Mouse (Mus musculus): ENCODE data around the gene Hoxb6.

Hoxb6 gene

GRCm38 (mm10) chr11:96291681-96292564 is at the start of gene Hoxb6:
Hoxb6 (plus strand) TSS chr11:96292476.
- DNase-seq (ENCODE audit: low read depth, low spot score), result peak; percentile 81

DNA sequence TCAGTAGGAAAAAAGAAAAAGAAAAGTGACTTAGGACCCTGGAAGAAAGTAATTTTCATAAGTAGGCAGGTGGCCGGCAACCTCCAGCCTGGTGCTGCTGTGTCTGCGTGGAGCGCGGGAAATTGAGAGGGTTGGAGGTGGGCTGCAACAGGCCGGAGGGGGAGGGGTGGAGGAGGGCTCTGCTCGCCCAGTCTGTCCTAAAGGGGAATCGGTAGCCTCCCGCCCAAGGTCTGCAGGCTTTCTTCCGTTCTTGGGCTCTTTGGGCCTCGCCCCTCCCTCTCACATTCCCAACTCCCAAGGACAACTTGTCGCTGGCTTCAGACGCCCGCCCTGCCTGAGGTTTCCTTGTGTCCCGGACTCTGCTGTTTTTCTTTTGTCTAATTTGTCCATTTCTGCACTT is 41.4 kb upstream of the Hoxb6 start:
- peak; percentile 96 for DNase-seq (ENCODE audit: low read depth, low spot score)

- DNase-seq (ENCODE audit: low read depth, low spot score), result peak; percentile 67
Observed at GRCm38 (mm10) chr11:96251480-96252031, 40.7 kb upstream of the Hoxb6 start.

DNA sequence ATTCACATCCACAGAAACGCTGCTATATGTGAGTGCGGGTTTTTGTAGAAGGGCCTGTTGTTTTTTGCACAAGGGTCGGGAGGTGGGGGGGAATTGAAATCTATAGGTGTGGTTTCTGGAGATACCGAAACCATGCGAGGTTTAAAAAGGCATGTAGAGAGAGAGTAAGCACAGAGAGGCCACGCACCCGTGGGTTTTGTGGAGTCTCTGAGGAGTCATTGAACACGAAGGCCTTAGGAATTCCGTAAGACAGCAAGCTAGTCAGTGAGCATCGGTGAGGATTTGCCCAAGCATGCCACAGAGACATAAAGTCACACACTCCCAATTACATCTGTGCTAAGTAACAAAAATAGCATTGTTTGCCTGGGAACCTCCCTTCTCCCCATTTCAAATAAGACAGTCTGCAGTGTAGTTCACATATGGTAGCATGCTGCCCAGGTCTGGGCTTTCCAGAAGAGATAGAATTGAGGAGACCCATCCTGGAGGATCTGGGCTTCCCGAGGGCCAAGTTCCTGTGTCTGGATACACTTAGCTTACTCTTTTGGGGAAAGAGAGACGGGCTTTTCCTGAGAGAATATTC is 39.6 kb upstream of the Hoxb6 start:
- DNase-seq (ENCODE audit: low read depth, low spot score), result no peak

DNA sequence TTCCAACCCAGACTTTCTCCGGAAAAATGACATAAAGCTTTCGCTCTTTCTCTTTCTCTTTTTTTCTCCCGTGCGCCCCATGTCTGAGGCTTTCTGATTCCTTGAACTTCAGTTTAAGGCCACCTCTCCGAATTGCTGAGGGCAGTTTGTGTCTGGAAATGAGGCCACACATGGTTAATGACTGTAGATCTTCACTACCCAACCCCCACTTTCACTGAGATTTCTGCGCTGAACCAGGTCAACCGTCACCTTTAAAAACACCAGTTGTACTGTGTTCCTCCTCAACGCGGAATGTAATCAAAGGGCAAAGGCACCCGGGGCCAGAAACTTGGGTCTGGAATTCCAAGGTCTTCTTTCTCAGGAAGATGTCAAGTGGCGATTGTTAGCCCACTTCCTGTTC is 38.1 kb upstream of the Hoxb6 start:
- DNase-seq (ENCODE audit: low read depth, low spot score), result peak; percentile 71

GRCm38 (mm10) chr11:96255111-96255995 is 36.9 kb upstream of the Hoxb6 start:
- no peak for DNase-seq (ENCODE audit: low read depth, low spot score)

GRCm38 (mm10) chr11:96255996-96256445 is 36.3 kb upstream of the Hoxb6 start:
- DNase-seq (ENCODE audit: low read depth, low spot score), result peak; percentile 65

DNA sequence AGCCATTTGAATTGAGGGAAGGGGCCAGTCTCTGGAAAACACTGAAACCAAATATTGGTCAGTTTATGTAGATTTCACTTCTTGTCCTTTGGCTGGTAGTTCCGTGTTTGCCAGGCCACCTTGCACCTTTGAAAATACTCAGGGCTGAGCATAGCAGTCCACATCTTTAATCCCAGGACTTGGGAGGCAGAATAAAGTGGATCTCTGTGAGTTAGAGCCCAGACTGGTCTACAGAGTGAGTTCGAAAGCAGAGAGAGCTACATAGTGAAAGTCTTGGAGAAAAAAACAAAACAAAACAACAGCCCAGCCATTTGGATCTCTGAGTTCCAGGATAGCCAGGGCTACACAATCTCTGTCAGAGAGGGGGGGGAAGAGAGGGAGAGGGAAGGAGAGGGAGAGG is 35.1 kb upstream of the Hoxb6 start:
- DNase-seq (ENCODE audit: low read depth, low spot score), result no peak

GRCm38 (mm10) chr11:96259038-96259437 is 33.2 kb upstream of the Hoxb6 start:
- no peak for DNase-seq (ENCODE audit: low read depth, low spot score)

DNA sequence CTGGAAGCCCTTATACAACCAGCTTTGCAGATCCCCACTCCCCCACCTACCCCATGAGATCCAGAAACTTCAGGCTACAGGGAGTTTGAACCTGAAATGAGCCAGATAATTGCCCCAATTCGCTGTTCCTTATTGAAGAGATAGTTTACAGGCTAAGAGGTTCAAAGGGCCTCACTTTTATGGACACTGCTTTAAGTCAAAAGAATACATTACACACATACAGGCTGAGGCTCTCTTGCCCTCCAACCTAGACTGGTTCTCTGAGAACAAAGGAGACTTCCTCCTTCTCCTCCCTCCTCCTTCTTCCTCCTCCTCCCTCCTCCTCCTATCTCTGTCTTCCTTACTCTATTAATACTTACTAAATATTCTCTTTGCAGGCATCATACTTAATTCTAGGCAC is 32.8 kb upstream of the Hoxb6 start:
- DNase-seq (ENCODE audit: low read depth, low spot score), result no peak

DNA sequence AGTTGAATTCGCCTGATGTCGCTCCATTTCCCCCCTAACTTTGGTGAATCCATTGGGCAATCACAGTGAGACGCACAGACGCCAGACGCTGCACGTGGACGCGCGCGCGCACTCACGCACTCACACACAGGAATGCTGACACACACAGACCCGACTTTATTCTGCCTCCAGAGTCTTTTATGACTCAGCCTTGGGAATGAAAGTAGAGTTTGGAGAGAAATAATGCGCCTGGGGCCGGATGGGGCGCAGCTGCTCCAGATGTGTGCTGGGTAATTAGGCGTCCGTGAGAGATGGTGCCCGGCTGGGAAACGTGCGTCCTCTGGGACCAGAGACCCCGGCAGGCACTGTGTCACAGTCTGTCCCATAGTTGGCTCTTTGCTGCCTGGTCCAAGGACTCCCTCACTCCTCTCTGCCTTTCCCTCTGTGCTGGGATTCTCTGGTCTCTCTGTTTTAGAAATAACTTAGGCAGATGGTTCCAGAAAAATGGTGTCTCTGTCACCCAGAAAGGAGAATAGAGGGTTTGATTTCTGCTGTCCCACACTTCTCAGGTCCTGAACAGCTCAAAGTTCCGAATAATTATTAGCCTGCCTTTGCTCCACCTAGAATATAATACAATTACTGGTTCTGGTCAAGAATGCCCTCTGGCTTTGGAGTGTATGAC is 31.8 kb upstream of the Hoxb6 start:
- DNase-seq (ENCODE audit: low read depth, low spot score), result peak; percentile 64

DNA sequence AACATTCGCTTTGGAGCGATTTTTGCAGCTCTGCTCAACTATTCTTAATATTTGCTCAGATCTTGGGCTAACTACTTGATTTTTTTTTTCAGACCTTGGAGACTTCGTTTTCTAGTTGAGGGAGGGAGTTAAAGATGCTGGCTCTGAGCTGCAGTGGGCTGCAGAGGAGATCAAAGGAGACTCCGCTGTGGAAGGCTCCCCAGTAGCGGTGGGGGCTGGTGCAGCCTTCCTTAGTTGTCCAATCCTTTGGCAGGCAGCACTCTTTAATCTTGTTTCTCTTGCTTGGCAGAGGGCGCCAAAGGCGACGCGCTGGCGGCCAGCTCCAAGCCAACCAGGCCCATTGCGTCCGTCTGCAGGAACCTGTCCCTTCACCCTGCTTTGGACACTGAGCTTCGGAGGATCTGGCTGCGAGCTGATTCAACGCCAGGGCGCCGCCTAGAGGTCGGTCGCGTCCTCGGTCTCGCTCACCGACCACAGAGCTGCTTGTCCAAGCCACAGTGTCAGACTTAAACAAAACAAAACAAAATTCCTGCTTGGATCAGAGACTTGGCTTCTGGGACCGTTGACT is 30.9 kb upstream of the Hoxb6 start:
- peak; percentile 80 for DNase-seq (ENCODE audit: low read depth, low spot score)

DNA sequence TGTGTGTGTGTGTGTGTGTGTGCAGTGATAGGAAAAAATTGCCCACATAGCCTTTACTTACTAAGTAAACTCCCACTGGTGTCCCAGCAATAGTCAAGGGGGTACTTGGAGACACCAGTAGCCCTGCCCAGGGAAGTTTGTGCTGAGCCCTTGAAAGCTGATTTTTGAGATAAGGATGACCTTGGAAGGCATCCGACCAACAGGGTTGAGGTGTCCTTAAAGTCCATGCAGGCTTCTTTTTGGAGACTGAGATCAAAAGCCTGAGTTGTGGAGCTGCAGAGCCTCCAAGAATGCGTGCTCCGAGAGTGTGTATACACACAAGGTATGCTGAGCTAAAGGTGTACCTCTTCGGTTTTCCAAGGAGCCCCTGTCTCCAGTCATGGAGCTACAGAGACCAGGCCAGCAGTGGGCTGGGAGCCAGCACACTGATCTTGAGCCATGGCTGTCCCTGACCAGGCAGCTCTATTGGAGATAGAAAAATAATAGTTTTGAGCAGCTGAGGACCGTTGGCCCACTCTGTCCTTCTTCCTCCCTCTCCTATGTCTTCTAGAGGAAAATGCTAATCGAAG is 29.9 kb upstream of the Hoxb6 start:
- DNase-seq (ENCODE audit: low read depth, low spot score), result no peak

- no peak for DNase-seq (ENCODE audit: low read depth, low spot score)
Observed at GRCm38 (mm10) chr11:96263636-96264389, 28.5 kb upstream of the Hoxb6 start.

GRCm38 (mm10) chr11:96264390-96265020 is 27.8 kb upstream of the Hoxb6 start:
- no peak for DNase-seq (ENCODE audit: low read depth, low spot score)

DNA sequence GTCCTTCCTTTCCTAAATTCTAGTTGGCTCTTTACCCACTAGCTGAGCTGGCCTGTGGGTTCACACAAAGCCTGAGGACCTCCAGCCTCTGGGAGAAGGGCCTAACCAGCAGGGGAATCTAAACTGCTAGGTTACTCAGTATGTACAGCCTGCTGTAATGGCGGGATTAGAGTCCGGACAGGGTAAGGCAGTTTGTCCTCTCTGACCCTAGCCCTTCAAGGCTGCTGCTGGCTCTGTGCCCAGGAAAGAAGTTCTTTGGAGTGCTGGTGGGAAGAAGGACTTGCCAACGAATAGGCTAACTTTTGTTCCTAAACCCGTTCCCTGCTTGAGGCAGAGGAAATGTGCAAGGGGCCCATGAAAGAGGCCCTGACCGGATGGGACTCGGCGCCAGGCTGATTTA is 26.3 kb upstream of the Hoxb6 start:
- no peak for DNase-seq (ENCODE audit: low read depth, low spot score)

GRCm38 (mm10) chr11:96267021-96267920 is 25.0 kb upstream of the Hoxb6 start:
- DNase-seq (ENCODE audit: low read depth, low spot score), result no peak

GRCm38 (mm10) chr11:96268031-96268745 is 24.1 kb upstream of the Hoxb6 start:
- no peak for DNase-seq (ENCODE audit: low read depth, low spot score)
